Mouse (Mus musculus) kidney, postnatal 0 days (tissue): Measurements from ENCODE around the gene Cacna2d3. TPM values are rescaled to one million over a fixed set of nuclear protein-coding genes. Genes with fewer than 3 reads are reported as not detected.

ENCODE experiments used
- ATAC-seq: fragments of 200-750 bp; cut with Nextera tagmentation; replicated peaks from 2 replicates; pipeline ENCODE4 v1.8.0; 2017; ENCODE audit warnings: low read depth, moderate number of reproducible peaks, moderate TSS enrichment, moderate library complexity; ENCODE audit not compliant: low FRiP score
- DNase-seq: peaks from one replicate; pipeline ENCODE4 v3.0.0-alpha.2; 2016; ENCODE audit warnings: low spot score
- H3K27ac ChIP-seq: fragments of 300-500 bp; sonication (generic); 2 replicates; pipeline ENCODE4 v1.5.1; 2014; ENCODE audit warnings: mild to moderate bottlenecking
- H3K27me3 ChIP-seq: fragments of 300-500 bp; sonication (generic); 2 replicates; pipeline ENCODE4 v1.6.1; 2014; ENCODE audit warnings: low read length, mixed read lengths; ENCODE audit not compliant: insufficient read depth
- H3K36me3 ChIP-seq: fragments of 300-500 bp; sonication (generic); 2 replicates; pipeline ENCODE4 v1.6.1; 2014; ENCODE audit warnings: low read length, mixed read lengths; ENCODE audit not compliant: insufficient read depth
- H3K4me1 ChIP-seq: fragments of 300-500 bp; sonication (generic); replicated peaks from 2 replicates; pipeline ENCODE4 v1.6.1; 2014; ENCODE audit warnings: antibody characterized with exemption, low read length, mixed read lengths; ENCODE audit not compliant: insufficient read depth
- H3K4me2 ChIP-seq: fragments of 300-500 bp; sonication (generic); 2 replicates; pipeline ENCODE4 v1.6.1; 2014; ENCODE audit warnings: mild to moderate bottlenecking, low read length, moderate library complexity, mixed read lengths
- H3K4me3 ChIP-seq: fragments of 300-500 bp; sonication (generic); replicated peaks from 2 replicates; pipeline ENCODE4 v1.5.1; 2014; ENCODE audit warnings: low read depth, low read length
- H3K9ac ChIP-seq: fragments of 300-500 bp; sonication (generic); 2 replicates; pipeline ENCODE4 v1.6.1; 2014; ENCODE audit warnings: low read depth, low read length
- H3K9me3 ChIP-seq: fragments of 300-500 bp; sonication (generic); replicated peaks from 2 replicates; pipeline ENCODE4 v1.6.1; 2016; ENCODE audit warnings: low read length, inconsistent platforms, mixed read lengths
- CTCF ChIP-seq: IDR thresholded peaks from 2 replicates; pipeline ENCODE4 v1.5.1; 2016; ENCODE audit warnings: antibody characterized with exemption, low read depth, mild to moderate bottlenecking, moderate library complexity
- WGBS: fragments of 180-500 bp; shearing (Covaris S2); extraction: QIAGEN DNeasy Blood & Tissue Kit; methylation state at CpG from one replicate; pipeline ENCODE4 v1.1.7; 2014; 5-methylcytosine and 5-hydroxymethylcytosine counted together
- polyA plus RNA-seq: library from polyadenylated mRNA; unstranded; fragments of >200 nt; fragmentation: Nextera tagmentation; extraction: Ambion mirVana; gene quantifications from 2 replicates; pipeline ENCODE4 v1.2.1, GENCODE M21; 2015

Cacna2d3 gene
- polyA plus RNA-seq, 1 experiment from 2014 or later = 1.8 TPM

- no peak for DNase-seq
- Histone ChIP-seq H3K36me3 (no peaks in the 10 kb centered on the region), H3K9ac (no peak overlapping the region), H3K4me1 (no peaks in the 10 kb centered on the region), H3K27ac (no peak overlapping the region), H3K27me3 (no peaks in the 10 kb centered on the region), H3K4me3 (no peak overlapping the region), H3K4me2 (no peak overlapping the region), H3K9me3 (no peaks in the 10 kb centered on the region)
- no peak for ATAC-seq
- 69% methylated on average over 5 of the region's 5 CpGs for WGBS
- TF ChIP-seq CTCF = no peak
Observed at GRCm38 (mm10) chr14:29650591-29650990, 71.1 kb downstream of the Cacna2d3 start.

DNA sequence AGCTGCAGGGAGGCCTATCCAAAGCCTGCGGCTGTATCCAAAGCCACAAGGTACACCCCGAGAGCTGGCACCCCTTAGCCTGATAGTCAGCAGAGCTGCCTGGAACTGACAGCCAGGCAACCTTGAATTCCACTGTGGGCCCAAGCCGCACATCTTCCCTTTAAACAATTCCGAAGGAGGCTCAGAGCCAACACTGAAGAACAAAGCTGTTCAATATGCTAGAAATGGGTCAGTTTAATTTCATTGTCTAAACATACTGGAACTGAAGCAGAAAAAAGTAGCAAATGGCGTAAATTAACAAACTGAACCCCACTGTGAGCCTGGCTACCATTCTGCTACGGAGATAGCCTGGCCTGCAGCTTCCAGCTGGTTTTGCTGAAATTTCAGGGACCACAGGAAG lies 72.9 kb downstream of the Cacna2d3 start:
- WGBS = 86% methylated on average over 6 of the region's 6 CpGs
- H3K27me3 ChIP-seq = no peaks in the 10 kb centered on the region
- H3K27ac ChIP-seq = no peak overlapping the region
- no peaks in the 10 kb centered on the region for H3K36me3 ChIP-seq
- no peak for TF ChIP-seq CTCF
- no peak for ATAC-seq
- no peak for DNase-seq
- H3K4me2 ChIP-seq = no peak overlapping the region
- H3K4me3 ChIP-seq = no peak overlapping the region
- no peaks in the 10 kb centered on the region for H3K4me1 ChIP-seq
- no peak overlapping the region for H3K9ac ChIP-seq
- H3K9me3 ChIP-seq = no peaks in the 10 kb centered on the region

DNA sequence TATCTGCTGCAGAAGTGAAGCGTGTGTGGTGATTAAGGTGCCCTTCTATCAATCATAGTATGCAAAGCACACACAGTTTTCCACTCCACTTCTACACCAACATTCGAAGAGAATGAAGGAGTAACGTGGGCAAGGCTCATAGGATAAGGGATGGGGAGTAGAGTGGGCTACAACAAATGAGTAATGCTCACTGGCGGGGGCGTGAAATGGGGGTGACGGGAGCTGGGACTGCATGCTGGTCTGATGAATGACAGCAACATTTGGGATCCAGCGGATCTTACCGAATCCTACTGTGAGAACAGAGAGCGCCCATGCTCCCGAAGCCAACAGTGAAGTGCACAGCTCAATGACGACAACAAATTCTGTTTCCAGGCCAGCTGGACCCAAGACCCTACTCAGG lies 76.2 kb downstream of the Cacna2d3 start:
- Histone ChIP-seq H3K4me3 (no peak overlapping the region), H3K9ac (no peak overlapping the region), H3K9me3 (no peaks in the 10 kb centered on the region), H3K27me3 (no peaks in the 10 kb centered on the region), H3K4me1 (no peaks in the 10 kb centered on the region), H3K4me2 (no peak overlapping the region), H3K27ac (no peak overlapping the region), H3K36me3 (no peaks in the 10 kb centered on the region)
- 86% methylated on average over 11 of the region's 11 CpGs for WGBS
- no peak for DNase-seq
- no peak for TF ChIP-seq CTCF
- ATAC-seq = no peak

- TF ChIP-seq CTCF = no peak
- H3K36me3 ChIP-seq = no peaks in the 10 kb centered on the region
- H3K9me3 ChIP-seq = no peaks in the 10 kb centered on the region
- H3K4me1 ChIP-seq = no peaks in the 10 kb centered on the region
- WGBS = 77% methylated on average over 4 of the region's 4 CpGs
- H3K27me3 ChIP-seq = no peaks in the 10 kb centered on the region
- H3K27ac ChIP-seq = no peak overlapping the region
- no peak for ATAC-seq
- H3K4me3 ChIP-seq = no peak overlapping the region
- no peak for DNase-seq
- H3K4me2 ChIP-seq = no peak overlapping the region
- no peak overlapping the region for H3K9ac ChIP-seq
Observed at GRCm38 (mm10) chr14:29643217-29643616, 78.4 kb downstream of the Cacna2d3 start.

DNA sequence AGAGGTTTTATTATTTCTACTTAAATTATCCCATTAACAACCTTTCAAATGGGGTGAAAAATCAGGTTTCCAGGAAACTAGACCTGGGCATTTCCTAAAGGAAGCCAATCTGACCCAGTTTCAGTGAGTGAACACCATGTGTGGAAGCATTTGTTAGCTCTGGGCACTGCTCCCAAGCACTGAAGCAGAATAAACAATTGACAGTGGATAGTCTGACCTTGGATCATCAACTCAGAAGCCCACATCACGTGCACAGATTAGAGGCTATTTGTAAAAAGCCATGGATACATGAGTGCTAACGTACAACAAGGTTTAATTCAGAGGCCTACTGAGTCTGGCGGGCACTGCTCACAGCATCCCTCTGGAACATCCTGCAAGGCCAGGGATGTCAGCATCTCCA lies 82.4 kb downstream of the Cacna2d3 start:
- TF ChIP-seq CTCF = no peak
- no peak overlapping the region for H3K27ac ChIP-seq
- no peak overlapping the region for H3K4me2 ChIP-seq
- DNase-seq (no peak), ATAC-seq (no peak)
- H3K27me3 ChIP-seq = no peaks in the 10 kb centered on the region
- no peaks in the 10 kb centered on the region for H3K4me1 ChIP-seq
- 59% methylated on average over 3 of the region's 3 CpGs for WGBS
- no peak overlapping the region for H3K4me3 ChIP-seq
- H3K36me3 ChIP-seq = no peaks in the 10 kb centered on the region
- no peak overlapping the region for H3K9ac ChIP-seq
- H3K9me3 ChIP-seq = no peaks in the 10 kb centered on the region

DNA sequence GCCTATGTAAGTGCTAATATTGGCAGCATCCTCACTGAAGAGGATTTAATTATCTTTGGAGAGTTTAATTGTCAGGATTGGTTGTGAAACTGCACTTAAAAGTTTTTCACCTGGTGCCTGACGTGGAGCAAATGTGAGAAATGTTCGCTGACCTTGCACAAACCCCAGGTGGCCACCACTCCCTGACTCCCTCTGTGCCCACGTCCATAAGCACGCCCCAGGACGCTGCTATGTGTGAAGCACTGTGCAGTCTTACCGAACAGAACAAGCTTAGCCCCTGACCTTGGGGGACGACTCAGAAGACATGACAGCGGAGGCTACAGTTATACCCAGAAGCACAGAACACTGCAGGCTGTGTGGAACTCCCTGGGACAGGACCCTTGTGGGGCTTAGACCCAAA lies 93.5 kb downstream of the Cacna2d3 start:
- Histone ChIP-seq H3K27ac (no peak overlapping the region), H3K36me3 (no peaks in the 10 kb centered on the region), H3K4me3 (no peak overlapping the region), H3K4me1 (no peaks in the 10 kb centered on the region), H3K9ac (no peak overlapping the region), H3K4me2 (no peak overlapping the region), H3K27me3 (no peaks in the 10 kb centered on the region), H3K9me3 (no peaks in the 10 kb centered on the region)
- no peak for ATAC-seq
- 57% methylated on average over 8 of the region's 8 CpGs for WGBS
- no peak for TF ChIP-seq CTCF
- no peak for DNase-seq

GRCm38 (mm10) chr14:29612436-29612835 lies 109.2 kb downstream of the Cacna2d3 start:
- Histone ChIP-seq H3K4me2 (no peak overlapping the region), H3K36me3 (no peaks in the 10 kb centered on the region), H3K27me3 (no peaks in the 10 kb centered on the region), H3K4me3 (no peak overlapping the region), H3K27ac (no peak overlapping the region), H3K4me1 (no peaks in the 10 kb centered on the region), H3K9ac (no peak overlapping the region), H3K9me3 (no peaks in the 10 kb centered on the region)
- DNase-seq (peak; percentile 73), ATAC-seq (no peak)
- TF ChIP-seq CTCF = no peak
- WGBS = 19% methylated on average over 5 of the region's 5 CpGs
